Mouse (Mus musculus) cerebellum, postnatal 36 days (tissue): ENCODE results near the gene Spata45.

Experiments
- DNase-seq, 2 experiments: peaks; one replicate each; pipeline ENCODE4 v3.0.0; 2021 to 2022; ENCODE audit warnings: mixed read lengths in 2 of 2

Spata45 gene

GRCm38 (mm10) chr1:191085597-191085996 lies 49.2 kb downstream of the Spata45 start:
- DNase-seq, result no peak

- DNase-seq, result no peak
These were observed 50.0 kb downstream of the Spata45 start for GRCm38 (mm10) chr1:191086304-191086878.

GRCm38 (mm10) chr1:191086960-191087359 lies 50.5 kb downstream of the Spata45 start:
- no peak for DNase-seq

- no peak for DNase-seq
These were observed 51.5 kb downstream of the Spata45 start for GRCm38 (mm10) chr1:191087955-191088354.

- DNase-seq, result no peak
These were observed 52.9 kb downstream of the Spata45 start for GRCm38 (mm10) chr1:191089355-191089754.

- DNase-seq, result no peak
These were observed 55.6 kb downstream of the Spata45 start for GRCm38 (mm10) chr1:191092050-191092449.
